In genomic region chr3:29822622-29823370, GRCm38 (mm10) we compare ENCODE assay signal across 20 mouse cellular contexts.
DNase-seq lines count a peak whose midpoint lies in the region; ATAC-seq lines count a peak whose summit lies in the region.
"Had no signal": no experiment of that assay in that cellular context is flagged by ENCODE, and none has a peak within 500 bp of the region (broad histone marks: within the 10 kb centered on the region; RNA-seq: fewer than 3 reads in every experiment).

No protein-coding gene starts in this region.

- DNase-seq in cerebellum, postnatal 14 days = peak; percentile 83 to 84
- DNase-seq in cerebellum, adult 11 months = no peak
- DNase-seq in hindbrain, embryonic 11.5 days (ENCODE audit: low spot score) = no peak
- no peak for DNase-seq in neural tube, embryonic 10.5 days (ENCODE audit: extremely low spot score, low spot score)
- DNase-seq in retina, postnatal 1 day = peak; percentile 23
- no peak for DNase-seq in testis, postnatal 10 days (ENCODE audit: low spot score)
- DNase-seq: adrenal gland, postnatal 14 days; cerebellum, adult 11-12 months; gastrocnemius, postnatal 14 days; right cerebral cortex, postnatal 4 days had no signal

- no peak overlapping the region for H3K4me2 ChIP-seq in hindbrain, embryonic 15.5 days
- no peak overlapping the region for H3K4me2 ChIP-seq in hindbrain, embryonic 11.5 days (replicated peaks; ENCODE audit: low read depth, low read length)
- no peak overlapping the region for H3K4me2 ChIP-seq in neural tube, embryonic 14.5 days (ENCODE audit: low read depth, low read length)
- H3K4me2 ChIP-seq: heart, embryonic 15.5 days; liver, embryonic 15.5 days; midbrain, embryonic 11.5 days had no signal

- H3K27me3 ChIP-seq in hindbrain, embryonic 15.5 days = no peaks in the 10 kb centered on the region
- no peaks in the 10 kb centered on the region for H3K27me3 ChIP-seq in hindbrain, embryonic 11.5 days (ENCODE audit: control insufficient read depth, insufficient read depth, low read length)
- H3K27me3 ChIP-seq in neural tube, embryonic 14.5 days (ENCODE audit: control insufficient read depth, insufficient read depth, low read length) = no peaks in the 10 kb centered on the region
- H3K27me3 ChIP-seq: heart, embryonic 15.5 days; liver, embryonic 15.5 days had no signal

- no peaks in the 10 kb centered on the region for H3K4me1 ChIP-seq in hindbrain, embryonic 15.5 days (replicated peaks)
- no peaks in the 10 kb centered on the region for H3K4me1 ChIP-seq in hindbrain, embryonic 11.5 days (replicated peaks; ENCODE audit: control insufficient read depth, insufficient read depth, low read length)
- no peaks in the 10 kb centered on the region for H3K4me1 ChIP-seq in neural tube, embryonic 14.5 days (ENCODE audit: control insufficient read depth, insufficient read depth, low read length)
- H3K4me1 ChIP-seq: heart, embryonic 15.5 days; liver, embryonic 15.5 days had no signal

- no peaks in the 10 kb centered on the region for H3K36me3 ChIP-seq in hindbrain, embryonic 15.5 days
- no peaks in the 10 kb centered on the region for H3K36me3 ChIP-seq in hindbrain, embryonic 11.5 days (ENCODE audit: control insufficient read depth, insufficient read depth, low read length)
- no peaks in the 10 kb centered on the region for H3K36me3 ChIP-seq in neural tube, embryonic 14.5 days (ENCODE audit: control insufficient read depth, insufficient read depth, low read length)
- H3K36me3 ChIP-seq: G1E; heart, embryonic 15.5 days; liver, embryonic 15.5 days had no signal

- 0 out of 2 replicates have a peak, but pooled peaks have one; percentile 61 for ATAC-seq in hindbrain, embryonic 15.5 days (ENCODE audit: low FRiP score, low read depth)
- ATAC-seq in hindbrain, embryonic 11.5 days (ENCODE audit: low FRiP score) = no peak
- 0 out of 2 replicates have a peak, but pooled peaks have one; percentile 58 for ATAC-seq in neural tube, embryonic 14.5 days (ENCODE audit: low read depth)
- ATAC-seq: intestine, postnatal 0 days had no signal

- H3K4me3 ChIP-seq in hindbrain, embryonic 15.5 days = no peak overlapping the region
- no peak overlapping the region for H3K4me3 ChIP-seq in hindbrain, embryonic 11.5 days (ENCODE audit: low read depth, low read length)
- no peak overlapping the region for H3K4me3 ChIP-seq in neural tube, embryonic 14.5 days (ENCODE audit: low read depth, low read length)
- H3K4me3 ChIP-seq: heart, embryonic 15.5 days; left cerebral cortex, adult 2 months; liver, embryonic 15.5 days; myocyte had no signal

- no peak overlapping the region for H3K27ac ChIP-seq in hindbrain, embryonic 15.5 days (replicated peaks)
- H3K27ac ChIP-seq in hindbrain, embryonic 11.5 days (ENCODE audit: low read depth, low read length) = no peak overlapping the region
- H3K27ac ChIP-seq in neural tube, embryonic 14.5 days (ENCODE audit: low read depth, low read length) = no peak overlapping the region
- H3K27ac ChIP-seq: heart, embryonic 15.5 days; left cerebral cortex, adult 2 months; liver, embryonic 15.5 days; macrophage had no signal

- WGBS in hindbrain, embryonic 15.5 days = 84% methylated on average over 10 of the region's 10 CpGs
- WGBS in hindbrain, embryonic 11.5 days = 88% methylated on average over 10 of the region's 10 CpGs
- WGBS in neural tube, embryonic 14.5 days = 74% methylated on average over 10 of the region's 10 CpGs

- H3K9ac ChIP-seq in hindbrain, embryonic 15.5 days = no peak overlapping the region
- H3K9ac ChIP-seq in hindbrain, embryonic 11.5 days (ENCODE audit: low read depth, low read length) = no peak overlapping the region
- no peak overlapping the region for H3K9ac ChIP-seq in neural tube, embryonic 14.5 days (replicated peaks; ENCODE audit: low read depth, low read length)
- H3K9ac ChIP-seq: heart, embryonic 15.5 days; liver, embryonic 15.5 days had no signal

- H3K9me3 ChIP-seq in hindbrain, embryonic 15.5 days = no peaks in the 10 kb centered on the region
- no peaks in the 10 kb centered on the region for H3K9me3 ChIP-seq in hindbrain, embryonic 11.5 days (ENCODE audit: control insufficient read depth, low read length)
- H3K9me3 ChIP-seq in neural tube, embryonic 14.5 days (ENCODE audit: control insufficient read depth, low read length) = no peaks in the 10 kb centered on the region
- H3K9me3 ChIP-seq: G1E; heart, embryonic 15.5 days; liver, embryonic 15.5 days had no signal

Comparison
In these comparisons a context has a peak if more than half of its experiments do, and no peak if none do; other contexts are left out.
1. DNase-seq: peak in cerebellum, postnatal 14 days (2 of 2) and retina, postnatal 1 day (single experiment); none in cerebellum, adult 11 months (single experiment), hindbrain, embryonic 11.5 days (single experiment), neural tube, embryonic 10.5 days (single experiment) and testis, postnatal 10 days (single experiment).